Mouse (Mus musculus) frontal cortex, adult 2 months (tissue): ENCODE results near the gene Pcsk6. TPM values are rescaled to one million over a fixed set of nuclear protein-coding genes. Genes with fewer than 3 reads are reported as not detected.

ENCODE experiments used
- DNase-seq, 2 experiments: peaks; one replicate each; pipeline ENCODE4 v3.0.0; 2022; ENCODE audit warnings: low spot score in 1 of 2; ENCODE audit errors: extremely low spot score in 1 of 2
- polyA plus RNA-seq: library from polyadenylated mRNA; depleted of rRNA; stranded (reverse); fragments of >200 nt; gene quantifications from 2 replicates; pipeline ENCODE4 v1.2.3, GENCODE M21; 2012

Gene Pcsk6
- polyA plus RNA-seq, 1 experiment, result 13.7 TPM

GRCm38 (mm10) chr7:66046921-66047918 is 185.7 kb downstream of the Pcsk6 start:
- DNase-seq, result no peak

GRCm38 (mm10) chr7:66047975-66048374 is 186.4 kb downstream of the Pcsk6 start:
- DNase-seq, result no peak

DNA sequence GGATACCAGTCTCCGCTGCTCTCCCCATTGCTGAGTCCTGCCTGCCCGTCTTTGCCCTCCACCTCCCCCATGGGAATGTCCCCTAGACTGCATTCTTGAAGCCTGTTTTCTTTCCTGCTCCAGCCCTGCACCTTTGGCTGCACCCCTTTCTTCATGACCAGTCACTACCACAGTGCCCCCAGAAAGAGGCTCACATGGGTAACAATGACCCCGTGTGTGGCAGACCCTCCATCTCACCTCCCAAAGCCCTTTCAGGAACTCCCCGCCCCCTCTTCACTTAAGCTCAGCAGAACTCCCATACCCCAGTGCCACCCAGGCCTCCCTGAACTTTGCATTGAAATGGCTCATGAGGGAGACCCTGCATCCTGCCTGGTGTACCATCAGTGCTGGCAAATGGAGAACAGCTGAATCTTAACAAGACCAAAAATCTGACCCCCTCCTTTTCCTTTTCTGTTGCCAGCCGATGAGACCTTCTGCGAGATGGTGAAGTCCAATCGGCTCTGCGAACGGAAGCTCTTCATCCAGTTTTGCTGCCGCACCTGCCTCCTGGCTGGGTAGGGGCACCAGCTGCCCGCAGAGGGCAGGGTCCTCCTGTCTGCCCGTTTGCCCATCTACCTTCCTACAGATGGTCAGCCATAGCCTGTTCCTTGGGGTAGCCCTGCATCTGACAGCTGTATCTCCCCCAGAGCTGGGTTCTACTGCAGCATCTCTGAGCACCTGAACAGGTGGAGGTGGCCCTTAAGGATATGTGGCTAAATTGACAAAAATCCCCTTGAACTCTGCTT is 187.1 kb downstream of the Pcsk6 start:
- DNase-seq, result no peak

GRCm38 (mm10) chr7:66053946-66054483 is 192.5 kb downstream of the Pcsk6 start:
- DNase-seq, result no peak

- peak in 1 of 2 experiments; percentile 54 for DNase-seq
These were observed 193.8 kb downstream of the Pcsk6 start for GRCm38 (mm10) chr7:66055356-66055755.

GRCm38 (mm10) chr7:66058703-66059102 is 197.2 kb downstream of the Pcsk6 start, which contains the start of gene Snrpa1:
Gene Snrpa1 (plus strand): TSS chr7:66059003.
- no peak for DNase-seq

DNA sequence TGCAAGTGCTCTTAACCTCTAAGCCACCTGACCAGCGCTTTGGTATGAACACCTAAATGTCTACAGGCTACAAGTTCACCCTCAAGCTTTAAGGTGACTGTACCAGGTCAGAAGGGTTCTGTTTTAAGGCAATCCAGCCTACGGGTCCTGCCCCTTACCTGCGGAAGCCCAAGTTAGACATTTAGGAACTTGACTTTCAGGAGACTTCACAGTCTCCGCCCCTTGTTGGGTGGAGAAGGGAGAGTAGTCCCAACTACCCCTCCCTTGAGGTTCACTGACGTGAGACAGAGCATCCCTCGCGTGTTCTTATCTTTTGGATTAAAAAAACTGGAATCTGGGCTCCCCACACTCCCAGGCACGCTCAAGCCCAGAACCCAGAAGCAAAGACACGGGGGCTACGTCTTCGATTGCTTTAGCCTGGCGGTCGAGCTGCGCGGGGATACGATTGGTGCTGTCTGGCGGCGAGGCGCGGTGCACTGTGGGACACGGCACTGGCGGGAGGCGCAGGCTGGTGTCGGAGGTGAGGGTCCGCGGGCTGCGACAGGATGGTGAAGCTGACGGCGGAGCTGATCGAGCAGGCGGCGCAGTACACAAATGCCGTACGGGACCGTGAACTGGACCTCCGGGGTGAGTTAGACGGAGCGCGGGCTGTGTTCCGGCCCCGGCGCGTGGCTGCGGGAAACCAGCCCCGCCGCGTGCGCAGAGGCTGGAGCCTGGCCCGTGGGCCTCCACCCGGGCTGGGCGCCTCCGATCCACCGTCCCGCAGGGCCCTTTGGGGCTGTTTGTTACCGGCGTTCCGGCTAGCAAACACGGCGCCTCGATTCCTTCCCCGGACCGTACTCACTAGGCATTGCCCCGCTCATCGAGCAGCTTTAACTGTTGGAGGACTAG is 198.8 kb downstream of the Pcsk6 start:
- peak; percentile 68 to 87 for DNase-seq

DNA sequence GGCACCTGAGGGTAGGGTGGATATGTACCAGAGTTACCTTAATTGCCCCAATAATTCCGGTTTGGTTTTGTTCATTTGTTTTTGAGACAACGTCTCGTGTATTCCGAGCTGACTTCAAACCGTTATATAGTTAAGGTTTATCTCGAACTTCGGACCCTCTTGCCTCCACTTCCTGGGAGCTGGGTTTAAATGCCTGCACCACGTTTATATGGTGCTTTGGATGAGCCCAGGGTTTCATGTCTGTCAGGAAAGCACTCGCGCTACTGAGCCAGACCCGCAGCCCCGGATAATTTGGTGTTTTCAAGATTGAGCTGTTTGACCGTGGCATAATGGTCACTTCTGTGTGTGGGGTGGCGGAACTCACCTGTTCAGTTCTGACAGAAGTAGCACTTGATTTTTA is 199.5 kb downstream of the Pcsk6 start:
- no peak for DNase-seq

DNA sequence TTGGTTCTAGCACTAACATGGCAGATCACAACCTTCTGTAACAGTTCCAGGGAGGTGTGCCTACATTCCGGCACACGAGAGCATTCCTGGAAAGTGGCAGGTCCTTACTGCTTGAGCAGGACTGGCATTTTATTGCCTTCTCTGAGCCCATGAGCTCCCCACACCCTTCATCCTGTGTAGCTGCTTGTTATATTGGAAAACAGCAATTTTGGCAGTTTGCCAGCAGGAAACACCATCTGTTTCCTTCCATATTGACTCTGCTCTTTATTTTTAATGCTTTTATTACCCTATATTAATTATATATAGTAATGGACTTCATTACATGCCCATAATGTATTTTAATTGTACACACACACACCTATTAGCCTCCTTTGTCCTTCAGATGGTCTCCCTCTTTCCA is 214.9 kb downstream of the Pcsk6 start:
- DNase-seq, result no peak

GRCm38 (mm10) chr7:66079364-66080230 is 218.1 kb downstream of the Pcsk6 start, which contains the start of gene Selenos:
Gene Selenos (plus strand): TSS chr7:66079649.
- peak; percentile 95 to 97 for DNase-seq

DNA sequence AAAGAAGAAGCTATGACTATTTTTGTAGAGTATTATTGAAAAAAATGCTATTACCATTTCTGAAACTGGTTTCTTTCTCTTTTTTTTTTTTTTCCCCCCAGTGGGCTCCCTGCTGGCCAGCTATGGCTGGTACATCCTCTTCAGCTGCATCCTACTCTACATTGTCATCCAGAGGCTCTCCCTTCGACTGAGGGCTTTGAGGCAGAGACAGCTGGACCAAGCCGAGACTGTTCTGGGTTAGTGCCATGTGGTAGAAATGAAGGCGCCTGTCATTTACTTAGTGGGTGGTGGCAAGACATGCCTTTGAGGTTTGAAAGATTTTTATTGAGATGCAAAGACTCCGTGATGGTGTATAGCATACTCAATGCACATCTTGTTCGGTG is 218.7 kb downstream of the Pcsk6 start:
- DNase-seq, result no peak

- DNase-seq, result no peak
These were observed 222.2 kb downstream of the Pcsk6 start for GRCm38 (mm10) chr7:66083757-66084156.

GRCm38 (mm10) chr7:66084546-66084945 is 223.0 kb downstream of the Pcsk6 start:
- DNase-seq, result no peak

DNA sequence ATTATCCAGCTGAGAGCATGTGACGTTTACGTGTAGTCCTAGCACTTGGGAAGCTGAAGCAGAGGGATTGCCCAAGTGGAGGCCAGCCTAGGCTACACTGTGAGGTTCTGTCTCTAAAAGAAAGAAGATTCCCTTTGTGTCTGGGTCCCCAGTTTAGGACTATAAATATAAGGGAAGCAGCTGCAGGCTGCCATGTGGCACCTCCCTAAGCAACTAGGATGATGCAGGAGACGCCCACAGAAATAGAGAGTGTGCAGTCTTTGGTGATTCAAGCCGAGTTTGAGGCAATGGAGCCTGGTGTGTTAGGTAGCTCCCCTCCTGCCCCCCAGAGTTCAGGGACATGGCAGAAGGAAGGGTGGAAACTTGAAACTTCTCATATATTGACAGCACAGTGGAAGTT is 226.1 kb downstream of the Pcsk6 start:
- peak; percentile 59 to 71 for DNase-seq

DNA sequence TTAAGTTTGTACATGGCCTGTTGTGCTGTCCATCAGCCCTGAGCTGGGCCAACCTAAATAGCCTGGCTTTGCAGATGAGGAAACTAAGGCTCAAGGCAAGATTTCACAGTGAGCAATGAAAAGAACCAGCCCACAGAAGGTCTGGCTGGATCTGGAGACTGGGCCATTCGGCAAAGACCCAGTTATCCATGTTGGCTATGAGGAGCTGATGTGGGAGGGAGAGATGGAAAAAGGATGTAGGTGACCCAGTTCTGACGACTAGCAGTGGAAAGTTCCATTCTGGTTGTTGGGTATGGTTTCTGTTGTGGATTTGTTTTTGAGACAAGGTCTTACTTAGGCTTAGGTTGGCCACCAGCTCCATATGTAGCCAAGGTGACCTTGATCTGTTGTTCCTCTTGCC is 226.5 kb downstream of the Pcsk6 start:
- peak in 1 of 2 experiments; percentile 43 for DNase-seq

GRCm38 (mm10) chr7:66090676-66091190 is 229.2 kb downstream of the Pcsk6 start:
- no peak for DNase-seq

DNA sequence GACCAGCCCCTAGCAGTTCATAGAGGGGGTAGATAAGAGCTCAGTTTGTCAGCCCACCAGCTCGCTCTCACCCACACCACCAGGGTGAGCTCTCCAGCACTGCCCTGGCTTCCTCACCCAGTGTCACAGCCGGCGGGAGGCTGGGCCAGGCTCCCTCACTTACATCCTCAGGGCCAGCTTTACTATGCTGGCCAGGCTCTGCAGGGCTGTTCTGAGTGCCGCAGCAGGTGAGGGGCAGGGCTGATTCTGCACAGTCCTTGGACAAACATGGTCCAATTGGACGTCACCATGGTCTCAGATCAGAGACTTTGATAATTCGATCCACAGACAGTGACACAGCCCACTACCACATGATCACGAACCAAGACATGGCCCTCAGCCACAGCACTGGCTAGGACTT is 230.0 kb downstream of the Pcsk6 start:
- DNase-seq, result no peak

DNA sequence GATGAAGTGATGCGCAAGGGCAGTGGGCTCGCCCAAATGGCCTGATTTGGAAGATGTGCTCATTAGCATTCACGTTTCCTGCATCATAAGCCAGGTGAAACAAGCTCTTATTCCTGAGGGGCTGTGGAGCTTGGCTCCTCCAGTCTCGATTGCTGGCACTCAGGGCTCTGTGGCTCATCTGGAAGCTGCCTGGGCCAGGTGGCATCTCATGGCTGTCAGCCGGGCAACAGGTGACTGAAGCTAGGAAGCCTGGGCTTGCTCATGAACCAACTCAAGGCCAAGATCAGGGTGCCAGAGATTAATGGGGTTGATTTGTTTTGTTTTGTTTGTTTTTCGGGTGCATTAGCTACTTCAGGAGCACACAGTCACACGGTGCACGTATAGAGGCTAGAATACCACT is 231.1 kb downstream of the Pcsk6 start:
- no peak for DNase-seq

- DNase-seq, result no peak
These were observed 232.6 kb downstream of the Pcsk6 start for GRCm38 (mm10) chr7:66094141-66094540.
